Mouse (Mus musculus) liver, adult 2 months (tissue): Measurements from ENCODE around the gene Dnajc22.
A peak's percentile ranks its signal among the peaks of the same experiment; 100 is the strongest.

ENCODE experiments used
- CTCF ChIP-seq: fragments of 200-500 bp; IDR thresholded peaks from 2 replicates; pipeline ENCODE4 v1.5.1; 2011; ENCODE audit warnings: low read depth, low read length, control low read depth
- POLR2A ChIP-seq: fragments of 200-500 bp; IDR thresholded peaks from 2 replicates; pipeline ENCODE4 v1.6.1; 2011; ENCODE audit warnings: low read length, control low read depth; ENCODE audit not compliant: insufficient read depth; ENCODE audit errors: extremely low read depth

DNA sequence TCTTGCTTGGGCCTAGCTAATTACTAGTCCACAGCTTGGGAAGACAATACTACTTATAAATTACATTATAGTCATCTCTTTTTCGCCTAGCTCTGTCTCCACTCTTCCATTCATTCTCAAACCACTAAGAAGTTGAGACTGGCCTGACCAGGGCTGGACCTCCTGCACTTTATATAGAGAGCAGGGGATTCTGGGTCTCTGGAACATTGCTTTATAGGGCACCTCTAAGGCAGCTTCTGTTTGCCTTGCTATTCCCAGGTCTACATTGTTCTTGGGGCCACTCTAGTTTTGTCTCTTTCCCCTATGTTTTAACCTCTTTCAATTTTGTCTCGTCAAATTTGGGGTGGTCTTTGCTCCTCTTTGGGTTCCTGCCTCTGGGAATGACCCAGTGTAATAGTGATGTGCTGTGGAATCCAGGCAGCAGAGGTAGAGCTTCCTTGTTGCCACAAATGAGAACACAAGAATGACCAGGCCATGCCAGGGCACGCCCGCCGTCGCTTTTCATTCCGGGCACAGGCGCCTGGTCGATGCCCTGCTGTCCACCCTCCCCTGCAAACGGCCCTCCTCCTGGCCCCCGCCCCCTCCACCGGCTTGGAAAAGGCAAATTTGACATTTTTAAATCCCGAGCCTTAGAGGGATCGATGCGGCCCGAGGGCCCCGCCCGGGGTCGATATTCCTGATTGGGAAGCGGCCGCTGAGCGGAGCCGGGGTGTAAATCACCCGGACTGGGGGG, 3.3 kb downstream of the Dnajc22 start:
- TF ChIP-seq POLR2A (peak; percentile 41; the same call in 1 of the 2 replicates), CTCF (no peak)
